Mouse (Mus musculus): ENCODE results near the gene Csnk1g2. TPM values are rescaled to one million over a fixed set of nuclear protein-coding genes. Genes with fewer than 3 reads are reported as not detected.
A peak's percentile ranks its signal among the peaks of the same experiment; 100 is the strongest.

Gene Csnk1g2
- polyA plus RNA-seq, 1 experiment from 2014 or later: 124 TPM

DNA sequence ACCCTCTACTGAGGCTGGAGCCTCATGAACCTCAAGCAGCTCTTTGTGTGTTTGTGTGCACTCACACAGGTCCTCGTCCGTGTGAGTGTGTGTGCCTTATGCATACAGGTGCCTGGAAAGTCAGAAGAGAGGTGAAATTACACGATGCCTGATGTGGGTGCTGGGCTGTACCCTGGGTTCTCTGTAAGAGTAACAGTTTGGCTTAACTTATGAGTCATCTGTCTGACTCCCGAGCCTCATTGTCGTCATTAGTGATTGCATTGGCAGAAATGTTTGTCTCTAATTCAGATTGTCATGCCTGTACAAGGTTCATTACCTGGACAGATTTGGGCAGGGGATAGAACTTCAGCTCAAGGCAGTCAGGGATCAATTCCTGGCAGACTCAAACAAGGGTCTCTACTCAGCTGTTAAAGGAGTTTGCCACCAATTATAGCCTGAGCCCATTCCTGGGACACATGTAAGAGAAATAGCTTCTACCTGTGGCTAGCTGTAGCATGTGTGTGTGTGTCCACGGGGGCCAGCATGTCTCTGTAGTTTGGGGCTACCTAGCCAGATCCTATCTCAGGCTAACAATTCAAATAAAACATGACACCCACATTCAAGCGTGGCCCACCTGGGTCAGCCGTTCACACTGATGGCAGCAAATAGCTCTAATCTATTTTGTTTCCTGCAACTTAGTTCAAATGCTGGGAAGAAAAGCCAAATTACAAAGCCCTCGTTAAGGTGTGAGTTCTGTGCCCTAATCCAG is 54.7 kb downstream of the Csnk1g2 start:
- DNase-seq: peak; percentile 43
- H3K4me1 ChIP-seq (ENCODE audit: insufficient read depth): peaks cover 39% of the 10 kb centered on the region

GRCm38 (mm10) chr10:80677942-80678436 is 55.4 kb downstream of the Csnk1g2 start, which contains the start of gene Mknk2:
Gene Mknk2, minus strand, starts transcription at chr10:80678112.
- ATAC-seq (ENCODE audit: insufficient read depth): peak; percentile 45
- WGBS: 7% methylated on average over 8 of the region's 8 CpGs
- peak within 1 kb of the TSS; percentile 98 for H3K4me3 ChIP-seq (ENCODE audit: low read depth, low read length)
- H3K27me3 ChIP-seq (ENCODE audit: insufficient read depth, low read length): no peaks in the 10 kb centered on the region
- H3K9me3 ChIP-seq (ENCODE audit: low read depth, low read length): no peaks in the 10 kb centered on the region
- H3K4me1 ChIP-seq (ENCODE audit: insufficient read depth): peaks cover 39% of the 10 kb centered on the region
- peak; percentile 96 for DNase-seq
- peak within 1 kb of the TSS; percentile 80 for H3K9ac ChIP-seq
- H3K27ac ChIP-seq (ENCODE audit: low read depth): peak within 1 kb of the TSS; percentile 99
- TF ChIP-seq CTCF (IDR thresholded peaks at IDR 0.05; ENCODE audit: low read depth): no peak
- peak within 1 kb of the TSS; percentile 91 for H3K4me2 ChIP-seq
- peaks cover 11% of the 10 kb centered on the region; the same call in 1 of the 2 replicates for H3K36me3 ChIP-seq (ENCODE audit: insufficient read depth)

More for the DNA sequence above, 54.7 kb downstream of the Csnk1g2 start:
- H3K4me2 ChIP-seq: peak overlapping the region; percentile 91
- peak overlapping the region; percentile 99 for H3K27ac ChIP-seq (ENCODE audit: low read depth)
- no peaks in the 10 kb centered on the region for H3K27me3 ChIP-seq (ENCODE audit: insufficient read depth, low read length)
- 22% methylated on average over 9 of the region's 9 CpGs for WGBS
- no peak for TF ChIP-seq CTCF (IDR thresholded peaks at IDR 0.05; ENCODE audit: low read depth)
- peak; percentile 0; the same call in 1 of the 2 replicates for ATAC-seq (ENCODE audit: insufficient read depth)
- no peaks in the 10 kb centered on the region for H3K9me3 ChIP-seq (ENCODE audit: low read depth, low read length)
- peak overlapping the region; percentile 80 for H3K9ac ChIP-seq
- peaks cover 18% of the 10 kb centered on the region for H3K36me3 ChIP-seq (ENCODE audit: insufficient read depth)
- peak overlapping the region; percentile 98 for H3K4me3 ChIP-seq (ENCODE audit: low read depth, low read length)

- Histone ChIP-seq H3K27ac (ENCODE audit: low read depth) (peak overlapping the region; percentile 99), H3K4me3 (ENCODE audit: low read depth, low read length) (0 out of 2 replicates have a peak overlapping the region, but pooled peaks have one; percentile 98), H3K4me2 (peak overlapping the region; percentile 91), H3K27me3 (ENCODE audit: insufficient read depth, low read length) (no peaks in the 10 kb centered on the region), H3K36me3 (ENCODE audit: insufficient read depth) (0 out of 2 replicates have a peak, but pooled peaks cover 10% of the 10 kb centered on the region), H3K9me3 (ENCODE audit: low read depth, low read length) (no peaks in the 10 kb centered on the region), H3K4me1 (ENCODE audit: insufficient read depth) (peaks cover 36% of the 10 kb centered on the region), H3K9ac (peak overlapping the region; percentile 80)
- ATAC-seq (ENCODE audit: insufficient read depth) (0 out of 2 replicates have a peak, but pooled peaks have one; percentile 0), DNase-seq (peak; percentile 71)
- TF ChIP-seq CTCF (IDR thresholded peaks at IDR 0.05; ENCODE audit: low read depth): no peak
- 46% methylated on average over 9 of the region's 10 CpGs for WGBS
These were observed 56.2 kb downstream of the Csnk1g2 start for GRCm38 (mm10) chr10:80678601-80679377.

GRCm38 (mm10) chr10:80679556-80680259 is 57.1 kb downstream of the Csnk1g2 start:
- ATAC-seq (ENCODE audit: insufficient read depth) (no peak), DNase-seq (no peak)
- TF ChIP-seq CTCF (IDR thresholded peaks at IDR 0.05; ENCODE audit: low read depth): no peak
- H3K9me3 ChIP-seq (ENCODE audit: low read depth, low read length): no peaks in the 10 kb centered on the region
- H3K27ac ChIP-seq (ENCODE audit: low read depth): peak overlapping the region; percentile 99; the same call in 1 of the 2 replicates
- WGBS: 56% methylated on average over 9 of the region's 9 CpGs
- H3K36me3 ChIP-seq (ENCODE audit: insufficient read depth): 0 out of 2 replicates have a peak, but pooled peaks cover 6% of the 10 kb centered on the region
- peaks cover 27% of the 10 kb centered on the region for H3K4me1 ChIP-seq (ENCODE audit: insufficient read depth)
- no peak overlapping the region for H3K4me3 ChIP-seq (ENCODE audit: low read depth, low read length)
- H3K9ac ChIP-seq: no peak overlapping the region
- 0 out of 2 replicates have a peak overlapping the region, but pooled peaks have one; percentile 91 for H3K4me2 ChIP-seq
- no peaks in the 10 kb centered on the region for H3K27me3 ChIP-seq (ENCODE audit: insufficient read depth, low read length)

DNA sequence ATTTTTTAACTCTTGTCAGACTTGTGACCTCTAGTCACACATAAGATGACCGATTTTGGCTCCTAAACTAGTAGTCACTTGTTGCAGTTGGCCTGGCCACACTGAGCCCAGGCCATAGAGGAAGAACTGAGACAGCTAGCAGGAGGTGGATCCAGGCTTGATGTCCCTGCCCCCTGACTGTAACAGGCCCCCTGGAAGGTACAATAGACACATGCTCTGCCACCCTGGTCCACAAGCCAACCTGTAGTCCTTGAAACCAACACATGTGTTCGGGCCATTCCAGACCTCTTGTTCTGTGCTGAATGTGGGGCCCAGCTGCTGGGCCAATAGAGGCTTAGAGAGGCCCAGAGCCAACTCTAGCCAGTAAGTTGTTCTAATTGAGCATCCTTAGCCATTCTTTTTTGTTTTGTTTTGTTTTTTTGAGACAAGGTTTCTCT is 57.6 kb downstream of the Csnk1g2 start:
- no peak for TF ChIP-seq CTCF (IDR thresholded peaks at IDR 0.05; ENCODE audit: low read depth)
- WGBS: 73% methylated on average over 2 of the region's 2 CpGs
- Histone ChIP-seq H3K36me3 (ENCODE audit: insufficient read depth) (peaks cover 9% of the 10 kb centered on the region; the same call in 1 of the 2 replicates), H3K27ac (ENCODE audit: low read depth) (peak overlapping the region; percentile 56; the same call in 1 of the 2 replicates), H3K9ac (no peak overlapping the region), H3K4me2 (no peak overlapping the region), H3K4me1 (ENCODE audit: insufficient read depth) (peaks cover 25% of the 10 kb centered on the region), H3K9me3 (ENCODE audit: low read depth, low read length) (no peaks in the 10 kb centered on the region), H3K4me3 (ENCODE audit: low read depth, low read length) (no peak overlapping the region), H3K27me3 (ENCODE audit: insufficient read depth, low read length) (no peaks in the 10 kb centered on the region)
- DNase-seq (no peak), ATAC-seq (ENCODE audit: insufficient read depth) (no peak)

DNA sequence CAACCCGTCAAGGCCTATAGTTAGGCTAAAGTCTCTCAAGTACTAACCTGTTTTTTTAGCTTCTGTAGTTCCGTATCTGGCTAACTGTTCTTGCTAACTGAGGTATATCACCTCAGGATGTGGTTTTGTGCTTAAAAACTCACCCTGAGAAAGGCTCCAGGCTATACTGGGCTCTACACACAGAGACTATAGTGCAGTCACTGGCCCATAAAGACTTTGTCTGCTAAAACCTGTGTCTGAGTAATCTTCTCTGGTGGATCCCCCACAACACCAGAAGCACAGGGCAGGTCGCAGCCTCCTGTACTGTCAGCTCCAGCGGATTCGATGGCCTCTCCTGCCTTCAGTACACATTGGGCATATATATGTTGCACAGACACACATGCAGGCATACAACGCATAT is 59.4 kb downstream of the Csnk1g2 start:
- H3K9ac ChIP-seq: no peak overlapping the region
- no peaks in the 10 kb centered on the region for H3K27me3 ChIP-seq (ENCODE audit: insufficient read depth, low read length)
- ATAC-seq (ENCODE audit: insufficient read depth) (no peak), DNase-seq (no peak)
- no peak overlapping the region for H3K27ac ChIP-seq (ENCODE audit: low read depth)
- 93% methylated on average over 6 of the region's 6 CpGs for WGBS
- H3K36me3 ChIP-seq (ENCODE audit: insufficient read depth): peaks cover 26% of the 10 kb centered on the region
- TF ChIP-seq CTCF (IDR thresholded peaks at IDR 0.05; ENCODE audit: low read depth): no peak
- H3K4me2 ChIP-seq: no peak overlapping the region
- no peaks in the 10 kb centered on the region for H3K9me3 ChIP-seq (ENCODE audit: low read depth, low read length)
- H3K4me1 ChIP-seq (ENCODE audit: insufficient read depth): peaks cover 23% of the 10 kb centered on the region
- H3K4me3 ChIP-seq (ENCODE audit: low read depth, low read length): no peak overlapping the region

Measured in lung, embryonic 14.5 days (tissue).